Mouse (Mus musculus): Measurements from ENCODE around the gene March7. TPM values are rescaled to one million over a fixed set of nuclear protein-coding genes. Genes with fewer than 3 reads are reported as not detected.

March7 gene
- total RNA-seq, 1 experiment from 2014 or later = 566 TPM

DNA sequence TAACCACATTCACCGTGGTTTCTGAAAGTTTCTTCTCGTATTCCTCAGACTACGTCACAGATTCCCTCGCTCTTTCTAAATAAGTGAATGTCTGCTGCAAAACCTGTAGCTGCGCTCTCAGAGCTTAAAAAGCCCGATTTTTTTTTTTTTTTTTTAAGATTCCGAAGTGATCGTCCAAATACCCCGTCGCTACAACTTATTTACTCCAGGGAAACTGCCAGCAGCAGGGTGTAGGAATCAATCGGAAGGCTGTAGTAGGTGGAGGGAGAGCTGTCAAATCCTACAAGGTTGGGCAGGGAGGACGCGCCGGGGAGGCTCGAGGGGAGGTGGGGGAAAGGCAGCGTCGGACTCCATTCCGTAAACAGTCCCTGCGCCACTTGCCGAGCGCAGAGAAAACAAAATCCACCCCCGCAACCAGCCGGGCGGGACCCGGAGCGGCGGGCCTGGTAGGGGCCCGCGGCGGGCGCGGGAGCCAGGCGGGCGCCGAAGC, 520 bp upstream of the March7 start:
- no peak for ATAC-seq (ENCODE audit: extremely low read depth, insufficient number of reproducible peaks, low FRiP score, poor library complexity, severe bottlenecking)

DNA sequence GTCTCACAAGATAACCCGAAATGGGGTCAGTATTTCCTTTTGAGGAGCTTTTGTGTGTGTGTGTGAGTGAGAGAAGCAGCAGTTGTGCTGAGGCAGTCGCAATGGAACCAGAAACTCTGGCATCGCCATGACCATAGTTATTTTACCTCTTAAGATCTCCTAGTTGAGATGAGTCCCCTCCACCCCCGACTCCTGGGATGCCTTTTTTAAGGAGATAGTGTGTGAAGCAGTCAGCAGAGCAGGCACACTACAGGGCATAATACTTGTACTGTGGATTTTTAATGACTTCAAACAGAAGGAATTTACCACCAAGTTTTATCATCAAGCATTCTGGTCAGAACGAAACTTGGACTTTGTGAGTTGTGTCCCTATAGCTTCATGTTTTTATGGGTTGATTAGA, 1.1 kb downstream of the March7 start:
- no peak for ATAC-seq (ENCODE audit: extremely low read depth, insufficient number of reproducible peaks, low FRiP score, poor library complexity, severe bottlenecking)

- ATAC-seq (ENCODE audit: extremely low read depth, insufficient number of reproducible peaks, low FRiP score, poor library complexity, severe bottlenecking) = no peak
These were observed 2.8 kb downstream of the March7 start for GRCm38 (mm10) chr2:60212488-60212887.

- ATAC-seq (ENCODE audit: extremely low read depth, insufficient number of reproducible peaks, low FRiP score, poor library complexity, severe bottlenecking) = no peak
These were observed 5.0 kb downstream of the March7 start for GRCm38 (mm10) chr2:60214683-60215082.

- ATAC-seq (ENCODE audit: extremely low read depth, insufficient number of reproducible peaks, low FRiP score, poor library complexity, severe bottlenecking) = no peak
These were observed 7.0 kb downstream of the March7 start for GRCm38 (mm10) chr2:60216547-60217153.

DNA sequence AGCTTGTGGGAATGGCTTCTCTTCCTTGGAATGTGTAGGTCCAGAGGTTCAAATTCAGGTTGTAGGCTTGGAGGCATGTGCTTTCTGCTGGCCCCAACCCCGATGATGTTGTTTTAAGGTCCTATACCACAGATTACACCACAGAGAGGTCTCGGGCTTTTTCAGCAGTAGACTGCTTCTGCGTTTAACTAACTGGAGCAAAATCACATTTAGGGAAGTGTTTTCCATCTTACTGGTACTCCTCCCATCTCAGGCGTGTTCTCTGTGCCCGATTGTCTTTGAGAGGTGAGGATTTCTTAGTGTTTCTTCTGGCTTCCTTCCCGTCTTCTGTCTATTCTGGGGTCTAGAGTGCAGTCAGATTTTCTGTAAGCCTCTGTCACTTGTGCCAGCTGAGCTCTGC, 7.9 kb downstream of the March7 start:
- ATAC-seq (ENCODE audit: extremely low read depth, insufficient number of reproducible peaks, low FRiP score, poor library complexity, severe bottlenecking) = no peak

DNA sequence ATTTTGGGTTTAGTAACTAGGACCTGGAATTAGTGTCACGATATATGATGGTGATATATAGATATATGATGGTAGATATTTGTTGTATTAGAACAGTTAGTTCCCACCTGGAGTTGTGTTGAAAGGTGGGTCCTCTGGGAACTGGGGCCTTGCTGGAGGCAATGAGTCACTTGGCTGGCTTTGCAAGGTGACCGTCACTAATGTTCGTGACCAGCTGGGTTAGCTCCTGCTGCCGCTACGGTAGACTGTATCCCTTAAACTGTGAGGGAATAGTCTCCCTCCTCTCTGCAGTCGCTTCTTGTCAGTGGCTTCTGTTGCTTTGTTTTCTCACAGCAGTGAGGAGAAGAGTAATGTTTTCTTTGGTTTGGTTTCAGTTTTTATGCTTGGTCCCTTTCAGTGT, 11.5 kb downstream of the March7 start:
- ATAC-seq (ENCODE audit: extremely low read depth, insufficient number of reproducible peaks, low FRiP score, poor library complexity, severe bottlenecking) = no peak

GRCm38 (mm10) chr2:60221954-60222353, 12.3 kb downstream of the March7 start:
- no peak for ATAC-seq (ENCODE audit: extremely low read depth, insufficient number of reproducible peaks, low FRiP score, poor library complexity, severe bottlenecking)

GRCm38 (mm10) chr2:60223489-60223888, 13.8 kb downstream of the March7 start:
- no peak for ATAC-seq (ENCODE audit: extremely low read depth, insufficient number of reproducible peaks, low FRiP score, poor library complexity, severe bottlenecking)

DNA sequence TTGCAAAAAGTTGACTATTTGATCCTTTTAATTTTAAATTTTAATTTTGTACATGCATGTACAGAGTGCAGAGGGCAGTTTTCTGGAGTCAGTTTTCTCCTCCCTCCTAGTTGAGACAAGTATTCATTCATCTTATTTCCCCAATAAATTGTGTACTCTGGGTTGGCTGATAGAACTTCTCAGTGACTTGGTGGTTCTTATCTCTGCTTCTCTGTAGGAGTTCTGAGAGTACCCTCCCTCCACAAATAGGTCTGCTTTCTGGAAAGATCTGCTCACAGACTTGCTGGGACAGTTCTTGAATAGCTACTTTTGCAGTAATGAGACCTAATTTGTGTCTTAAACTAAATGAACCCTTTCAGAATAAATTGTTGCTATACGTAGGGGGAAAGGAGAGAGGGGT, 18.8 kb downstream of the March7 start:
- no peak for ATAC-seq (ENCODE audit: extremely low read depth, insufficient number of reproducible peaks, low FRiP score, poor library complexity, severe bottlenecking)

DNA sequence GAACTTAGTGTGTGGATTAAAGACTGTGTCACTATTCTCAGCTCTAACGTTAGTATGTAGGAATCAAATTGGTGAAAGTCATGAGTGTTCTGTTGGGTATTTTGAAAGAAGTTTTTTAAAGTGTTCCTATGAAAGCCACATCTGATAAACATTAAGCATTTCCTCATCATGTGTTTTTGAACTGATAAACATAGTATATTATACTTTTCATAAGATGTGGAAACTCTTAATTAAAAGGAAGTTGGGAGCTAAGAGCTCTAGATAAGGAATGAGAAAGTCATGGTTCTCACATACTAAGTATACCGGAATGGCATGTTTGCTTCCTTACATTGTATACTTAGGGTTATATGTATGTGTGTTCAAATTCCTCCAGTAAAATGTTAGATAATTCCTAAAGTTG, 20.7 kb downstream of the March7 start:
- no peak for ATAC-seq (ENCODE audit: extremely low read depth, insufficient number of reproducible peaks, low FRiP score, poor library complexity, severe bottlenecking)

- no peak for ATAC-seq (ENCODE audit: extremely low read depth, insufficient number of reproducible peaks, low FRiP score, poor library complexity, severe bottlenecking)
These were observed 23.5 kb downstream of the March7 start for GRCm38 (mm10) chr2:60233147-60233546.

- ATAC-seq (ENCODE audit: extremely low read depth, insufficient number of reproducible peaks, low FRiP score, poor library complexity, severe bottlenecking) = no peak
These were observed 24.8 kb downstream of the March7 start for GRCm38 (mm10) chr2:60234506-60234905.

DNA sequence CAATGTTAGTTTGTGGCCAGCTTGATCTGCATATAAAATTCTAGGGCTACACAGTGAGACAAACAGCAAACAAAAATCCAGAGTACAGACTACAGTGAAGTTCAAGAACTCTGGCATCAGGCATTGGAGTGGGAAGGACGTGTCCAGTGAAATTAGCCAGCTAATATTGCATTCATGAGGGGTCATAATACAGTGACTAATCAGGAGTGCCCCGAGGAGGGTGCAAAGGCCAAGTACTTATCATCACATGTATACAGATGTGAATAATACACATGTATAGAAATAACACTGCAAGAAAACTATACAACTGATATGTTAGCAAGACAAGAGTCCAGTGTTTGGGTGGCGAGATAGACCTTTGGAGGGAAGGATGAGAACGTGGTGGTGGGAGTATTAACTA, 43.1 kb downstream of the March7 start:
- ATAC-seq (ENCODE audit: extremely low read depth, insufficient number of reproducible peaks, low FRiP score, poor library complexity, severe bottlenecking) = no peak

DNA sequence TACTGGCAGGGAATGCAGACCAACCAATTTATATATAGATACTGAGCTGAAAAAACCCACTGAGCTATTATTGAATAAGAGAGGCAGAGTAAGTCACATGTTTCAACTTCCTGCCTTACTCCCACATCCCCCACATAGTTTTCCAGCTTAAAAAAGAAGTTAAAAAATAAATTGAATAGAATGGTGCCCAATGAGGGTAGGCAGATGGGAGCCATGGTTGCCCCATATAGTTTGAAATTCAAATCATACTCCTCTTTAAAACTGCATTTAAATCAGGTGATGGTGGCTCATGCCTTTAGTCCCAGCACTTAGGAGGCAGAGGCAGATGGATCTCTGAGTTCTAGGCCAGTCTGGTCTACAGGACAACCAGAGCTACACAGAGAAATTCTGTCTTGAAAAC, 43.8 kb downstream of the March7 start:
- ATAC-seq (ENCODE audit: extremely low read depth, insufficient number of reproducible peaks, low FRiP score, poor library complexity, severe bottlenecking) = no peak

- ATAC-seq (ENCODE audit: extremely low read depth, insufficient number of reproducible peaks, low FRiP score, poor library complexity, severe bottlenecking) = no peak
These were observed 47.1 kb downstream of the March7 start for GRCm38 (mm10) chr2:60256751-60257150.

- no peak for ATAC-seq (ENCODE audit: extremely low read depth, insufficient number of reproducible peaks, low FRiP score, poor library complexity, severe bottlenecking)
These were observed 49.5 kb downstream of the March7 start for GRCm38 (mm10) chr2:60259186-60259585.

GRCm38 (mm10) chr2:60260621-60261350, 51.1 kb downstream of the March7 start:
- no peak for ATAC-seq (ENCODE audit: extremely low read depth, insufficient number of reproducible peaks, low FRiP score, poor library complexity, severe bottlenecking)

GRCm38 (mm10) chr2:60267567-60267966, 57.9 kb downstream of the March7 start:
- ATAC-seq (ENCODE audit: extremely low read depth, insufficient number of reproducible peaks, low FRiP score, poor library complexity, severe bottlenecking) = no peak

- ATAC-seq (ENCODE audit: extremely low read depth, insufficient number of reproducible peaks, low FRiP score, poor library complexity, severe bottlenecking) = no peak
These were observed 60.3 kb downstream of the March7 start for GRCm38 (mm10) chr2:60269856-60270479.
